Mouse (Mus musculus) C2C12 (cell line): ENCODE measurements around the gene Lmna. TPM values are rescaled to one million over a fixed set of nuclear protein-coding genes. Genes with fewer than 3 reads are reported as not detected.

Source experiments
- H3K27me3 ChIP-seq: one replicate; pipeline ENCODE4 v1.6.1; 2011; ENCODE audit not compliant: control insufficient read depth, insufficient read depth, insufficient read length
- H3K36me3 ChIP-seq: one replicate; pipeline ENCODE4 v1.6.1; 2011; ENCODE audit not compliant: control insufficient read depth, insufficient read depth
- H3K4me3 ChIP-seq: one replicate; pipeline ENCODE4 v1.5.1; 2011; ENCODE audit warnings: mild to moderate bottlenecking, control low read depth; ENCODE audit not compliant: poor library complexity, insufficient read depth, severe bottlenecking
- H3K79me2 ChIP-seq: one replicate; pipeline ENCODE4 v1.6.1; 2011; ENCODE audit not compliant: control insufficient read depth, insufficient read depth
- H3K79me3 ChIP-seq: one replicate; pipeline ENCODE4 v1.6.1; 2011; ENCODE audit warnings: low read depth, control low read depth
- H3ac ChIP-seq: one replicate; pipeline ENCODE3; 2011; ENCODE audit warnings: low read depth; ENCODE audit not compliant: control insufficient read depth, insufficient read length
- CEBPB ChIP-seq: IDR thresholded peaks from one replicate; pipeline ENCODE4 v1.6.1; 2011; ENCODE audit warnings: low read depth, mild to moderate bottlenecking, control low read depth, moderate library complexity
- CTCF ChIP-seq: IDR thresholded peaks from one replicate; pipeline ENCODE4 v1.5.1; 2011; ENCODE audit not compliant: control insufficient read depth, insufficient read depth, insufficient read length
- FOSL1 ChIP-seq: IDR thresholded peaks from one replicate; pipeline ENCODE4 v1.8.0; 2011; ENCODE audit warnings: mild to moderate bottlenecking, low read length; ENCODE audit not compliant: poor library complexity, insufficient read depth, severe bottlenecking
- MAX ChIP-seq: IDR thresholded peaks from one replicate; pipeline ENCODE4 v1.6.1; 2011; ENCODE audit warnings: mild to moderate bottlenecking, control low read depth
- MYOD1 ChIP-seq: IDR thresholded peaks from one replicate; pipeline ENCODE4 v1.6.1; 2011; ENCODE audit warnings: low read depth; ENCODE audit not compliant: control insufficient read depth, insufficient read length
- MYOG ChIP-seq: IDR thresholded peaks from one replicate; pipeline ENCODE4 v1.6.1; 2011; ENCODE audit not compliant: control insufficient read depth, insufficient read length; ENCODE audit errors: extremely low read depth
- USF1 ChIP-seq: IDR thresholded peaks from one replicate; pipeline ENCODE4 v1.6.1; 2011; ENCODE audit warnings: low read depth, mild to moderate bottlenecking, control low read depth, moderate library complexity
- polyA plus RNA-seq: library from polyadenylated mRNA; unstranded; fragments of >200 nt; fragmentation: generic; extraction: Trizol; gene quantifications from one replicate; pipeline ENCODE4 v1.2.1, GENCODE M21; 2012; ENCODE audit warnings: missing spikeins

Gene Lmna
- polyA plus RNA-seq, 1 experiment = 1,441 TPM

DNA sequence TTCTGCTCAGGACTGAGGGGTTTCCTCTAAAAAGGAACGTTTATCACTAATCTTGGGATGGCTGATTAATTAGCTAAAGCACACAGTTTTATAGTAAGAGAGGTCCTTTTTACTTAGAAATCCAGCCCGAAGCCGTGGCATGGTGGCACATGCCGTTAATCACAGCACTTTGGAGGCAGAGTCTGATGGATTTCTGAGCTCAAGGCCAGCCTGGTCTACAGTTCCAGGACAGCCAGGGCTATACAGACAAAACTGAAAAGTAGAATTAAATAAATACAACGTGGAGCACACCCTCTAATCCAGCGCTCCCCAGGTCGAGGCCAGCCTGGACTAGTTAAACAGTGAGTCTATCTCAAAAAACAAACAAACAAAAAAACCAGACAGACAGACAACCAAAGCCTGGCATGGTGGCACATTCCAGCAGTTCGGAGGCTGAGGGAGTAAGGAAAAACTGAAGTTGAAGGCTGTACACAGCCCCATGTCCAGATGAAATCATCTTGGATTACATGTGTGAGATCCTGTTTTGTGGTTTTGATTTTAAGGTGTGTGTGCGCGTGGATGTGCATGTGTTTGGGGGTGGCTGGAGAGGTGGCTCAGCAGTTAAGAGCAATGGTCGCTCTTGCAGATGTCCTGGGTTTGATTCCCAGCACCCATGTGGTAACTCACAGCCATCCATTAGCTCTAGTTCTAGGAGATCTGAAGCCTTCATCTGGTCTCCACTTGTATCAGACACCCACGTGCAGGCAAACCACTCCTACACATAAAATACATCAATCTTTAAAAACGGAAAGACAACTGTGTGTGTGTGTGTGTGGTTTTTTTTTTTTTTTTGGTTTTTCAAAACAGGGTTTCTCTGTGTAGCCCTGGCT lies 899 bp upstream of the Lmna start:
- TF ChIP-seq CTCF = no peak
- TF ChIP-seq FOSL1 = no peak
- no peak for TF ChIP-seq MAX
- no peak for TF ChIP-seq MYOG
- TF ChIP-seq CEBPB = no peak
- Histone ChIP-seq H3K27me3 (no peaks in the 10 kb centered on the region), H3K79me2 (peaks cover 28% of the 10 kb centered on the region), H3ac (no peak overlapping the region), H3K36me3 (no peaks in the 10 kb centered on the region), H3K4me3 (no peak overlapping the region), H3K79me3 (no peaks in the 10 kb centered on the region)

DNA sequence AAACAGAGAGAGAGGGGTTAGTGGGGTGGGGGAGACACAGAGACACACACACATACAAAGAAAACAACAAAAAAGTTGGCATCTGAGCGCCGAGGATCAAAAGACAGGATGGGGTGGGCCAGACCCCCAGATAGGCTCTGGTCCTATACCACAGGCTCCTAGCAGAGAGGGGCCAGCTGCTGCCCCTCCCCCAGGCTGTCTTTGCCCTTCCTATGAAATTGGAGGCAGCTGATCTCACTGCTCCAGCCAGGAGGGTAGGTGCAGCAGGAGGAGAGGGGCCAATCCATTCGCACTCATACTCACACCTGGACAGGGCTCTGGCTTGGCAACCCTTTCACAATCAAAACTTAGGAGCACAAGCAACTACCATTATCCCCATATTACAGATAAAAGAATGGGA lies 506 bp downstream of the Lmna start:
- no peak overlapping the region for H3ac ChIP-seq
- H3K79me3 ChIP-seq = no peaks in the 10 kb centered on the region
- no peaks in the 10 kb centered on the region for H3K27me3 ChIP-seq
- H3K36me3 ChIP-seq = no peaks in the 10 kb centered on the region
- H3K4me3 ChIP-seq = peak overlapping the region; percentile 27
- no peak for TF ChIP-seq USF1
- TF ChIP-seq CEBPB = no peak
- no peak for TF ChIP-seq MYOG
- TF ChIP-seq MAX = no peak
- no peak for TF ChIP-seq CTCF
- TF ChIP-seq MYOD1 = no peak
- no peak for TF ChIP-seq FOSL1
- peaks cover 32% of the 10 kb centered on the region for H3K79me2 ChIP-seq

DNA sequence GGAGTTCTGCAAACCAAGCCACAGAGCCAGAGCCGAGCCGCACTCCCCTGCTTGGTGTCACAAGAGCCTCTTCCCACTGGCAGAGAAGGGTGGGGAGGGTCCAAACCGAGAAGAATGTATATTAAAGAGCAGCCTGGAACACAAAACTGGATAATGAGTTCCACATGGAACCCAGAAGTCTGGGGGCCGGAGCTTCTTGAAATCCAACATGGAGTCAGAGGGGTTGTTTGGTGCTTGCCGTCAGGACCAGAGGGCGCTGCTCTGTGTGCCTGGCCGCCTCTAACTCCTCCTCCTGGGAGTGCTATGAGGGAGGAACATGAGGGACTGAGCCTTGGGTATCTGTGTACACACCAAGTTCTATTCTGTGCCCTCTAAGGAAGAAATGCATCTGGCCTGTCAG lies 4.0 kb downstream of the Lmna start:
- TF ChIP-seq CTCF = no peak
- TF ChIP-seq MYOD1 = no peak
- H3K79me2 ChIP-seq = peaks cover 46% of the 10 kb centered on the region
- H3K79me3 ChIP-seq = peaks cover 22% of the 10 kb centered on the region
- peaks cover 13% of the 10 kb centered on the region for H3K36me3 ChIP-seq
- no peaks in the 10 kb centered on the region for H3K27me3 ChIP-seq
- H3K4me3 ChIP-seq = no peak overlapping the region
- H3ac ChIP-seq = no peak overlapping the region

DNA sequence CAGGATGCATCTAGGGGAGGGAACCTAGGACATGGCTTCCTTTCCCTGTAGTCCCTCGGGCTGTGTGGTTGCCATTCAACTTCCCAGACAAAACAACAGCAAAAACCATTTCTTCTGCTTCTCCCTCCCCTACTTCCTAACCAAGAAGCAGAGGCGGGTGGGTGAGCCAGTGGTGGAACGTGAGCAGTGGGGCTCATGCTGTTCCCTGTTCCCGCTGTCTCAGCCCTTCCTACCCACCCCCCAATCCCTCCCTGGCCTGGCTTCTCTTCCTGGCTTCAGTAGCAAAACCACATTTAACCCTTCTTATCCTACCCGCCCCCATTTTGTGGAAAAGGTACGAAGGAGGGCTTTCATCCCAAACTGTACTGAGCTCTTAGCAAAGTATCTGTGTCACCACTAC lies 4.7 kb downstream of the Lmna start:
- H3K4me3 ChIP-seq = no peak overlapping the region
- H3ac ChIP-seq = no peak overlapping the region
- no peaks in the 10 kb centered on the region for H3K27me3 ChIP-seq
- H3K79me2 ChIP-seq = peaks cover 49% of the 10 kb centered on the region
- peaks cover 28% of the 10 kb centered on the region for H3K79me3 ChIP-seq
- TF ChIP-seq CEBPB (no peak), MYOD1 (no peak), MAX (no peak), CTCF (no peak), USF1 (no peak), FOSL1 (no peak), MYOG (no peak)
- peaks cover 17% of the 10 kb centered on the region for H3K36me3 ChIP-seq

DNA sequence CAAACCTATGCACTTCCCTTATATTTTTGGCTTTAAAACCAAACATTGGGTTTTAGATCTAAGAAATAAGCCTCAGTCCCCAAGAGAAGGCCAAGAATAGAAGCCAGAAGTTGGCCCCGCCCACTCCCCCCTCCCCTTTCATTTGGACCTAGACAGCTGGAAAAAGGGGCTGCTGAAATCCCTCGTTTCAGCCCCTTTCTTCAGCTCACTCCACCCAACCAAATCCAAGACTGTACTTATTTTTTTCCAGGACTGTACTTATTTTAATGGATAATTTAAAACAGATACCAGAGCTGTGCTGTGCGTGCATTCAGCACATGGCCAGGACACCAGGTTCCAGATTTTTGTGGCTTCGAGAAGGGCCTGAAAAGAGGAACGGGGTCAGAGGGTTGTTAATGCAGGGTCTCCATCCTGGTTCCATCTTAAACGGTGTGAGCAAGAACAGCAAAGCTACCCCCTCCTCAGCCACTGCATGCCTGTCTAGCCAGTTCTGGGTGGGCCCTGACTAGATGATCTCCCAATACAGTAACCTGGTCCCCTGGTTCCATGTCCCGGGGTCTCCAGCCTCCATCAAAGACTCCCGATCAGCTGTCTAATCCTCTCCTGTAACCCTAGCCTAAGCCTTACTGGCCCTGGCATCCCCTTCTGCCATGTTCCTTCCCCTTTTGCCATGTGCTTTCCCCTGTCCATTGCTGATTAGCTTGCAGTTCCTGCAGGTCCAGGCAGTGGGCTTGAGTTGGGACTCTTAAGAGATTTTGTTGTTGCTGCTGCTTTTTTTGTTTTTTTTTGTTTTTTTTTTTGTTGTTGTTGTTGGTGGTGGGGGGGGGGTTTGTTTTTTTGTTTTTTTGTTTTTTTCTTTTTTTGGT lies 5.6 kb downstream of the Lmna start:
- H3K4me3 ChIP-seq = no peak overlapping the region
- no peak for TF ChIP-seq MYOG
- no peak for TF ChIP-seq MYOD1
- no peak for TF ChIP-seq MAX
- TF ChIP-seq FOSL1 = no peak
- no peak for TF ChIP-seq USF1
- TF ChIP-seq CTCF = no peak
- TF ChIP-seq CEBPB = no peak

More for the DNA sequence above, 5.6 kb downstream of the Lmna start:
- Histone ChIP-seq H3ac (peak overlapping the region; percentile 56), H3K79me2 (peaks cover 52% of the 10 kb centered on the region), H3K79me3 (peaks cover 38% of the 10 kb centered on the region), H3K27me3 (no peaks in the 10 kb centered on the region), H3K36me3 (peaks cover 26% of the 10 kb centered on the region)
